Mouse (Mus musculus) layer of hippocampus, adult 8-10 months (tissue): ENCODE results near the gene Mkrn2. TPM values are rescaled to one million over a fixed set of nuclear protein-coding genes. Genes with fewer than 3 reads are reported as not detected.
A peak's percentile ranks its signal among the peaks of the same experiment; 100 is the strongest.

Source experiments
- DNase-seq, 2 experiments: peaks; one replicate each; pipeline ENCODE4 v3.0.0; 2022; ENCODE audit warnings: low spot score in 2 of 2
- total RNA-seq, 4 experiments: library from RNA; stranded (reverse); gene quantifications; 2 replicates each; pipeline ENCODE4 v1.2.4; 2022

Gene Mkrn2
- 10 to 100 TPM; 33.8 to 37.8 (median 34.4) TPM for total RNA-seq

DNA sequence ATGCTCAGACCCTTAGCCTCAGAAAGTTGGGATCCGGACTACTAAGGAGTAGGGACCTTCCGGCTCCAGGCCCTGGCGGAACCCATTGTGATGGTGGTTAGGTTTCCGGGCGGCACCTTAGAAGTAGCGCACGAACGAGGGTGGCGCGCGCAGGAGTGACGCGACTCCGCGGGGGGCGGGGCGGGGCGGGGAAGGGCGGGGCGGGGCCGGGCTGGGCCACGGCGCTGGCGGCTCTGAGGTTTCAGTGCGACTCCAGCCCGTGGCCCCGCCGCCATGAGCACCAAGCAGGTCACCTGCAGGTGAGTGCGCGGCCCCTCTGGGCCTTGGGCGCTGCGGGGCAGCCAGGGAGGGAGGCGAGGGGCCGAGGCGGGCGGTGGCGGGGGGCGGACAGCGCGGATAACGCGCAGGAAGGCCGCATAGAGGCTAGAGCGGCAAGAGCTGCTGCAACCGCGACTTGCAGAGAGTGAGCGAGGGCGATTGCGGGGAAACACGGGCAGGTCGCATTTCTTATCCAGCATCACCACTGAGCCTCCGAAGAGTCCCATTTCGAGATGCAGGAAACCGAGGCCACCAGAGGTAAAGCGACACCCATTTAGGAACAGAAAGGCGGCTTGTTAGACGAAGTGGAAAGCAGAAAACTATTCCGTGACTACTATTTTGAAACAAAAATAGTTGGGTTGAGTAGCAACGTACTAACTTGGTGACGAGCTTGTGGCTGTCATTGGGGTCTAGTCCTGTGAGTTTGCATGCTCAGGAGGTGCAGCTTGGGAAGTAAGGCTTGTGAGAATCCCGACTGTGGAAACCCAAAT, at the start of gene Mkrn2:
Mkrn2 (plus strand) TSS at position 188 of the 809 bp plus-strand sequence.
- peak; percentile 50 to 79 for DNase-seq

DNA sequence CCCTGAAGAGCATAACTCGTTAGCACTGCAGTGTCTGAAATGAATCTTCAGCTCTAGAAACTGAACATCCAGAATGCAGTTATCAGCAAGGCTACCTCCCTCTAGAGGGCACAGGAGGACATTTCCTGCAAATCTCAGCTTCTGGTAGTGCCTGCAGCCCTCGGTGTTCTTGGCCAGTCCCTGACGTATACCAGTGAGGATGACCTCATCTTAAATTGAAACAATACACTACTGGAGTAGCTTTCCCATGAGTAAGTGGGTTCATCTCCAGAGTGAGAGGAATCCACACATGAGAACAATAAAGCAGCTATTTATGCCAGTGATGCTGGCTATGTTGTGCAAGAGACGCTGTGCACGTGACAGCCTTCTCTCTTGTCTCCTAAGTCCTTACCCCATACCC, 46.2 kb upstream of the Mkrn2 start:
- DNase-seq = no peak

DNA sequence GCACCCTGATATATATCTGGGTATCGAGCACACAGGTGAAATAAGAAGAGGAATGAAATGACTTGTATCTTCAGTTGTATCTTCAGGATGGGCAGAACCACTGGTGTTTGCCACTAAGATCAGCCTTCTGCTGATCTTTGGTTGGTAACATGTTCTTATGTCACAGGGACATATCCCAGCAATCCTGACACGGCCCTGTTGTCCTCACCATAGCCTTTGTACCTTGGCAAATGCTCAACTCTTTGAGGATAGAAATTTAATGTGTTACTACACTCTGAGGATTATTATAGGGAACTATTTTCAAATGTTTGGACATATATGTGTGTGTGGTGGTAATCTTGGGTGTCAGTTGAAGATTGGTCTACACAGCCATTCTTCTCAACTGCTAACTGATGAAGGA, 43.5 kb upstream of the Mkrn2 start:
- no peak for DNase-seq

DNA sequence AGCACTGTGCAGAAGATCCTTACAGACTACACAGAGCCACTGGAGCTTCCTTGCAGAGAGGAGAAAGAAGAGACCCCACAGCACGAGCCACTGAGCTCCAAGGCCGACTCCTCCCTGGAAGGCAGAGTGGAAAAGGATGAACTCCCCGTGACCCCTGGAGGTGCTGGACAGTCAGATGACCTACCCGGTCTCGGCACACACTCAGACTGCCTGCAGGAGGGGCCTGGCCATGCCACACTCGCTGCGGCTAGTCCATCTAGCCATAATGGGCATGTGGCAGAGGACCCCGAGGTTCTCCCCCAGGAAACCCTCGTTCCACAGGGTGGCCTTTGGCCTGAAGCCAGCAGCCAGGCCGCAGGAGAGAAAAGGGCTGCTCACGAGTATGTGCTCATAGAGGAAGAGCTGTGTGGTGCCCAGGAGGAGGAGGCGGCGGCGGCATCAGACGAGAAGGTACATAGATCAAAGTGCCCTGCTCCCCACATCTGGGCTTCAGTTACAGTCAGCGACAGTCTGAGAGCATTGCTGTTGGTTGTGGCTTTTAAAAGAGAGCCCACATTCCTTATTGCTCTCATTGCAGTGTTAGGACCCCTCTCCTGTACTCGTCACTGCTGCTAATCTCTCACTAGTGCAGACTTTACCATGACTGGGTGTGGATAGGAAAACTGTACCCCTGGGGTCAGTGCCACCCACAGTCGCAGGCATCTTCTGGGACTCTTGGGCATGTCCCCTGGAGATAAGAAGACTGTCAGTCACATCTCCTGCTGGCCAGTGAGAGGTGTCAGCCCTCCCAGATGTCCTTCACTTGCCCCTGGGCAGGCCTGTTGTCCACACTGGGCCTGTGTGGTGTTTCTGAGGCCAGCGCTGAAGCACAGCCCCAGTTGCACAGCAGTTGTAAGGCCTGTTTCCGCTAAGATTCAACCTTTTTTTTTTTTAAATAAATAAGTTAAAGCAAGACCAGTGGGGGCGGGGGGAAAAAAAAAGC, 41.8 kb upstream of the Mkrn2 start:
- DNase-seq = no peak

DNA sequence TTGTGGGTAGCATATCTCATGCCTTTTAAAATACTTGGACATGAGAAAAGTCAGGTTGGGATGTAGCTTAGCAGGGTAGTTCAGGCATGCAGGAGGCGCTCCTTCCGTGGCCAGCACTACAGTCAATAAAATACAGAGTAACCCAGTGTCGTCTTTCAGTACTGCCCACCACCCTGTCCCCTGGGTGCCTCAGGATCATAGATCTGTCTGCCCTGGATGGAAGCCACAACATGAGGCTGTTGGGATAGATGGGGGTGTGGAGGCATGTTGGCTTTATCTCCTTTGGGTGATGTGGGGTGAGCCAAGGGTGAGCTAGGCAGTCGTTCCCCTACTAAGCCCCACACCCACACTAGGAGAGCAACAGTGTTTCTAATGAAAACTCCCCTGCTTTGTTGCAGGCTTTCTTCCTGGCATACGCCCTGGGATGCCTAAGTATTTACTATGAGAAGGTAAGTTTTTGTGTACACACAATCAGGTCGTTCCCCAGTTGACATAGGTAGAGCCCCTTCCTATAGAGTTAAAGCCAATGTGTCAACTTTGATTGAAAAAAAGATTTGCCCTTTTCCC, 36.1 kb upstream of the Mkrn2 start:
- DNase-seq = no peak

DNA sequence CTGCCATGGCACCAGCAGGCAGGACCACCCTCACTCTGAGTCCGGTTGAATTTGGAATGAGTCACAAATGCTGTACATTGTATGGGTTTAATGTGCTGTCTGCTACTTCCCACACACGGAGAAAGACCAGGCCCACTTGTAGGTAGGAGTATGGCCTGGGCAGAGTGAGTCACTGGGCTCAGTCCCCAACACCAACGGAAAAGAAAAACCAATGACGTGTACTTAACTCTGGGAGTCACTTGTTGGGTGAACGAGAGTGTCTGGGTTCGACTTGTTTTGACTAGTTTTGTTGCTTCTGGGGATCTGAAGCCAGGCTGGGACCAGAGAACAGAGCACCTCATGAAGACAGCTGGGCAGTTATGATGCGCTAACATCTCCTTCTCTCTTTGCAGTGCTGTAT, 27.5 kb upstream of the Mkrn2 start:
- no peak for DNase-seq

DNA sequence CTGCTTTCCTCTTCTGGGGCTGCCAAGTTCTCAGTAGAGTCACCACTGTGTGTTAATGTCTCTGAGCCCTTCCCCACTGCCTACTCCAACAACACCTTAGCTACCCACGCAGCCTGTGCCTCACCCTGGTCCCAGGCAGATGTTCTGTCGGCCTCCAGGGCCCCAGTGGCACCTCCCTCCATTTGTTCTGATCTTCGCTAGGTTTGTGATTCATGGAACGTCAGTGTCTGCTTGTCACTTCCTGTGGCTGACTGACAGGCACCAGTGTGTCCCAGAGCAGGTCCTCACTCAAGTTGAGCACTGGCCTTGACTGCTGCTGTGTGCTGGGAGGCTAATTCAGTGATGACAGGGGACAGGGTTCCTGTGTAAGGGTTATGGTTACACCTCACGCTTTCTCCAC, 24.3 kb upstream of the Mkrn2 start:
- DNase-seq = no peak

DNA sequence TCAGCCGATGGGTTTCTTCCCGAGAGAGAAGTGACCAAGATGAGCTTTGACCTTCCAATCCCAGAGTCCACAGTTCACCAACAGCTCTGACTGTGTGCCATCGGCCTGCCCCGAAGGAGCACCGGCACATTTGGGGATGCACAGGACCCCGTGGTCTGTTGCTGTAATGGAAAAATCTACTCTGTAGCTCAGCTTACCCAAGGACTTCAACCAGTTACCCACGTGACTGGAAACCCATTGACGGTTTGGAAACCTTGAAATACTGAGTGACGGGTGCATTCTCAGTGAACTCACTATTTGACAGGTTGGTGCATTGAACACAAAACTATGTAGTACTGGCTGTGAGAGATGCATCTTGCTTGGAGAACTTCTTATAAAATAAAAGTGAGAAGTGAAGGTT, 23.8 kb upstream of the Mkrn2 start:
- DNase-seq = no peak

DNA sequence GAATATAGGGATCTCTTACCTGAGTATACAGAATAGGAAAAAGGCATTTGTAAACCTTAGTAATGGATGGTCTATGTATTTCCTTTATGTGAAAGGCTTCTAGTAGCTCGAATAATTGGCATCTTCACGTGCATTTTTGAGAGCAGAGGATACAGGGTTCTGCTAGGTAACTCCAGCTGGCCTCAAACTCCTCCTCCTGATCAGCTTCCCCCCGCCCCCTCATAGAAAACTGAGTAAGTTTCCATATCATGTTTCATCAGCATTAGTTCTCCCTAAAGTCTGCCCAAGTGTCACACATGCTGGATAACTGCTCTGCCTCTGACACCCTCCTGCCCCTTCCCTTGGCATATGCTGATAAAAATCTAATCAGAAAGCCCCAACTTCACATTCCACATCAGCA, 20.9 kb upstream of the Mkrn2 start:
- no peak for DNase-seq

DNA sequence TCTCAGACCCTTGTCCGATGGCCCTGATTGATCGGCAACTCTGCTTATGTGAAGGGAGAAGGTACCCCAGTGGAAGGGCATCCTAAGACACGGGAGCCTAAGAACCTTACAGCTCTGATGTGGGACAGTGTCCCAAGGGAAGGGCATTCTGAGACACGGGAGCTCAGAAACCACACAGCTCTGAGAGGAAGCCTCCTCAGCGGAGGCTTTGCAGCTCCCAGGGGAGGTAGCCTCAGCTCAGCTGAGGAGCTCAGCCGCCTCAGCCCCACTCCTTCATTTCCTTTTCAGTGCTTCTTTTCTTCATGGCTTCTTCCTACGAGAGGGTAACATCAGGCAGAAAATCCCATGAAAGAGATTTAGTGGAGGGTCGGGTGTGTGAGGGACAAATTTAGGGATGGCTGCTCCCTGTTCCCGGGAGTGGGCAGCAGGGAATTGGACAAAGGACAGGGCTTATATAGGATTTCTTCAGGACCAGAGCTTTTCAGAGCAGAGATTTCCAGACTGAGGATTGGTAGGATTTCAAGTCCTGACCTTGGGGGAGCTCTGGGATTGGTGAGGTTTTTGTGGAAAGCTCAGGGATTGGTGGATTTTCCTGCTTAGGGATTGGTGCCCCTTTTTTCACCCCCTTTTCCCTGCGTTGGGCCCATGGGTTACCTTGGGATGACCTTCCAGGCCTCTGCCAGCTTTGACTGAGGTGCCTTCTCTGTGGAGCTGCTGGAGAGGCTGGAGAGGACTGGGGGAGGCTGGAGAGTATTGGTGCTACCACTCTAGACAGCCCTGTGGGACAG, 19.2 kb upstream of the Mkrn2 start:
- no peak for DNase-seq

DNA sequence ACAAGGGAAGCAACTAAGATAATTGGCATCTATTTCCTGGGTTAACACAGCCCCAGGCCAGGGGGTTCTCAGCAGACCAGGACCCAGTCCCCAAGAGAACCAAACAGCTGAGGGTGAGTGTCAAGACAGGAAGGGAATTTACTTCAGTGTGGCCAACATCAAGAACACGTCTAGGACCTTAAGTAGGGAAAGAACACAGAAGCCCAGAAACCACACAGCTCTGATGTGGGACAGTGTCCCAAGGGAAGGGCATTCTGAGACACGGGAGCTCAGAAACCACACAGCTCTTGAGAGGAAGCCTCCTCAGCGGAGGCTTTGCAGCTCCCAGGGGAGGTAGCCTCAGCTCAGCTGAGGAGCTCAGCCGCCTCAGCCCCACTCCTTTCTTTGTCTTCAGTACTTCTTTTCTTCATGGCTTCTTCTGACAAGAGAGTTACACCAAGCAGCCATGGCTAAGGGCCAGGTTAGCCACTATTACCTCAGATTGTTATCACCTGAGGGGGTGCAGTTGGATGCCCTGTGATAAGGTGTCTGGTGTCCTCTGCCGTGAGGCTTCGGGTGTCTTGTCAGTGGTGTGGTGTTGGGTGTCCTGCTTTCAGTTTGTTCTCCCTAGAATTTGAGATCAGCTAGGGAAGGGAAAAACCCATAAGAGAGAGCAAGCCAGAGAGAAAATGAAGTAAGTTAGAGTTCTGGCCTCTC, 18.1 kb upstream of the Mkrn2 start:
- DNase-seq = no peak

DNA sequence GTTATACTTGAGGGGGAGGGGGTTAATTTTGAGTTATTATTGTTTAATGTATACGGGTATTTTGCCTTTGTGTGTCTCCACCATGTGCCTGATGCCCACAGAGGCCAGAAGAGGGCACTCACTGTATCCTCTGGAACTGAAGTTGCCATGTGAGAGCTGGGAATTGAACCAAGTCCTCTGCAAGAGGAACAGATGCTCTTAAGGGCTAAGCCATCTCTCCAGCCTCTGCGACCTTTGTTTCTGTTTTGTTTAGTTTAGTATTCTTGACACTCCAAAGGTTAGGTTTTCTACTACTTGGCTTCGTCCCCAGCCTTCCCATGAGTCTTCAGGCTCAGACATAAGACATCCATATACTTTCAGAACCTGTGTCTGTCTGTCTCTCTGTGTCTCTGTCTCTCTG, 17.5 kb upstream of the Mkrn2 start:
- DNase-seq = no peak

DNA sequence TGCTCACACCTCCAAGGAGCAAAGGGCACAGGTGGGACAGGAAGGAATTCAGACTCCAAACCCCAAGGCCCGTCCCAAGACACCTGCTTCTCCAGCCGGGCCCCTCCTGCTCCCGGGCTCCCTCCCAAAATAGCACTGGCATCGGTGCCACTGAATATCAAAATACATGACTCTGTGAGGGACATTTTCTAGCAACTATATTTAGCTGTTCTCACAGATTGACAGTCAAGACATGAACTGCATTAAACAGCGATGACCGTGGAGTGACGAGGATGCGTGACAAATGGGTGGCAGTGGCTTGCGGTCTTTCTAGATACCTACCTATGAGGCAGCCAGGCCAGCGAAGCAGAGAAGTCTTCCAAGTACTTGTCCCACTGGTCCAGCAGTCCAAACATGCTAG, 15.4 kb upstream of the Mkrn2 start:
- no peak for DNase-seq

DNA sequence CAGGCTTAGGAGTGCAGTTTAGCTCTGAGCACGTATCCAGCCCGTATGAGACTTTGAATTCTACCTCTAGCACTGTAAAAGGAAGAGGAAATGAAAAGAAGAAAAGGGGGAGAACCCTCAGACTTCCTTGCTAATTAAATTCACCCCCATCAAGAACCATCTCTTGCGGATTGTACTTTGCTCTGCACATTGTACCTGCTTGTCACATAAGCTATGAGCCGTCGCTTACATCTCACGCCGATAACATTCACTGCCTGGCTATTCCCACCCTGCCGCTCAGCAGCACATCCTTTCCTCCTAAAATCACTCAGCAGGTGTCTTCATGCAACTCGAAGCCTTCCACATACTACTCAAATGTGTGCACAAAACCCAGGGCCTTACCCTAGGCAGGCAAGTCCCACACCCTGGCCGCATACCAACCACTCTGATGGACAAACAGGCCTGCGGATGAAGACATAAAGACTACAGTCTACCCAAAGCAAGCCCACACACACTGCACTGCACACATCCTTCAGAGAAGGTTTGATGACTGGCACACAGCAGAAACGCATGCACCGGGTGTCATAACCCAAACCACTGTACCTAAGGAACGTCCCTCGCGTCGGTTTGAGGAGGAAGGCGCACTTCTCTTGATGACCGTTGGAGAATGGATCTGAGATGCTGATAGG, 9.9 kb upstream of the Mkrn2 start:
- DNase-seq = no peak

DNA sequence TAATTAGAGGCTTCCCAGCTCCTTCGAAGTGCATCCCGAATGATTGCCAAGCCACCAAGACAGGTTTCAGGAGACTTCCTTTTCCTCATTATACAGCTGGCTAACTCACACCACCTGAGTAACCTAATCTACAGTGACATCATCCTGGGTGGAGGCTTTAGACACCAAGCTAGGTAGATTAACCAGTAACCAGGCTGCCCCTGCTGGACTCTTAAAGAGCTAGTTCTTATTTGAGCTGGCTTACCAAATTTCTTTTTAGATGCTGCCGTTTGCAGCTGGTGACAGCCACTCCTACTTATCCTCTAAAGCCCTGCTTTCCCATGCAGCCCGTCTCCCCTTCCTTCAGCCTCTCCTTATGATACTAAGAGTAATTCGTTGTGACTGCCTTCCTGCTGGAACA, 9.2 kb upstream of the Mkrn2 start, which contains the start of gene Mkrn2os:
Mkrn2os (minus strand) TSS at position 119 of the 400 bp plus-strand sequence.
- DNase-seq = no peak

DNA sequence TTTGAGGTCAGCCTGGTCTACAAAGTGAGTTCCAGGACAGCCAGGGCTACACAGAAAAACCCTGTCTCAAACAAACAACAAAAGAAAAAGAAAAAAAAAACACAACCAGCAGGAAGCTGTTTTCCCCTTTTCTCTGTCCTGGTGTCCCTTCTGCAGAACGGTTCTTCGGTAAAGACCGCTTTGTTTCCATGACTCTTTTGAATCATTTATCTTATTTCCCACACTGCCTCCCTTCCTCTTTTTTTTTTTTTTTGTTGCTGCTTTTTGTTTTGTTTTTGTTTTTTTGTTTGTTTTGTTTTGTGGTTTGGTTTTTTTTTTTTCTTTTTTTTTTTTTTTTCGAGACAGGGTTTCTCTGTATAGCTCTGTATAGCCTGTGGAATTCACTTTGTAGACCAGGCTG, 8.4 kb upstream of the Mkrn2 start:
- DNase-seq = no peak

DNA sequence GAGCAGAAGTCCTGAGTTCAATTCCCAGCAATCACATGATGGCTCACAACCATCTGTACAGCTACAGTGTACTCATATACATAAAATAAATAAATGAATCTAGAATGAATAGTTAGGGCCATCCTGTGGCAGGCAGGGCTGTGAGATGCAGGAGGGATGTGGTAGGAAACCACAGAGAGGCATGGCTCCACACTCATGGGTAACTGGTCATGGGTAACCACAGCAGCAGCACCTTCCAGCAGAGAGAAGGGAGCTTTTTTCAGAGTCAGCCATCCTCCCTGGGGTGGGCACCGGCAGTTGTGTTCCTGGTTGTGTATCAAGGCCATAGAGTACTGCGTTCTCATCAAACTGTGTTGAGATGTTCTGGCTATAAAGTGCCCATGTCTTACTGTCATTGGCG, 7.2 kb upstream of the Mkrn2 start:
- DNase-seq = no peak

DNA sequence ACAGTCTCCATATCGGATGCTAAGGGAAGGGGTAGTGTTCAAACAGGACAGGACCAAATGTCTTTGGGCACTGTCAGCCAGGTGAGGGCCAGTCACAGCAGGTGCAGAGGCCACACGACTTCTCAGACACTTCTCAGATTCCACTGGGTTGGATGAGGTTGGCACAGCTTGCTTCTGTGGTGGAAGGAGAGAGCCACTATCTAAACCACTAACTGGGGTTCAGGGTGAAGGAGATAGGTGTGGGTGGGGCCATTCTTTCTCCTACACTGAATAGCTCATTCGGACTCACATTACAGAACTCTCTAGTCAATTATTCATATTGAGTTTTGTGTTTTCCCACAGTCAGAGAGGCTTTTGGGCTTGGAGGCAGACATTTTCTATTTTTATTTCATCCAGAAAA, 6.0 kb upstream of the Mkrn2 start:
- DNase-seq = no peak

DNA sequence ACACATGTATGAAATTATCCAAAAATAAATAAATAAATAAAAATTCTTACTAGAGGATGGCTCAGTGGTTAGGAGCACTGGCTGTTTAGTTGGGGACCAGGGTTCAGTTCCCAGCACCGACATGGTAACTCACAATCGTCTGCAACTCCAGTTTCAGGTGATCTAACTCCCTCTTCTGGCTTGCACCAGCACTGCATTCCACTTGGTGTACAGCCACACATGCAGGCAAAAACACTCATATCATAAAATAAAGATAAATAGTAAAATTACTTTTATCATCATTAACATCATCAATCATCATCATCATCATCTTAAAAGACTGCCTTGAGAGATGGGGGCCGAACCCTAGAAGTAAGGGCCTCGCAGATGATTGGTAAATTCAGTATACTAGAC, 384 bp upstream of the Mkrn2 start:
- DNase-seq = no peak

DNA sequence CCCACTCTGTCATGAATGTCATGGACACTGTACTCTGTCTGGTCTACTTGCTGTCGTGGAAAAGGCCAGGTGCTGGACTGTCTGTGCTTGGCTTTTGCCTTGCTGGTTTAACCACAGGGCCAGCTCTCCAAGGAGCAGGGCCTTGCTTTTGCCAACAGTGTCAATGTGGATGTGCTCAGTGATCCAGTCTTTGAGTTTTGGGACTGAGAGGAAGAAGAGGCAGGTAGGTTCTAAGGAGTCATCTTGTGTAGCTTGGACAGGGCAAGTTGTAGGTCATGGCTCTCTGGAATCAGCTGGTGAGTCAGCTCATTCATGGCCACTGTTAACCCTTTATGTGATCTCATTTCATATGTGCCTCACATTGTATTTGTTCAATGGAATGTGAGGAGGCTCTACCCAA, 4.8 kb downstream of the Mkrn2 start:
- DNase-seq = no peak
